Mouse (Mus musculus) lung, postnatal 0 days (tissue): ENCODE data around the gene Gab1.

ENCODE experiments used
- CTCF ChIP-seq: IDR thresholded peaks from 2 replicates; pipeline ENCODE4 v1.5.1; 2016; ENCODE audit warnings: antibody characterized with exemption, mild to moderate bottlenecking
- EP300 ChIP-seq: IDR thresholded peaks from 2 replicates; pipeline ENCODE4 v1.6.1; 2016; ENCODE audit warnings: antibody characterized with exemption, mild to moderate bottlenecking, control low read depth

DNA sequence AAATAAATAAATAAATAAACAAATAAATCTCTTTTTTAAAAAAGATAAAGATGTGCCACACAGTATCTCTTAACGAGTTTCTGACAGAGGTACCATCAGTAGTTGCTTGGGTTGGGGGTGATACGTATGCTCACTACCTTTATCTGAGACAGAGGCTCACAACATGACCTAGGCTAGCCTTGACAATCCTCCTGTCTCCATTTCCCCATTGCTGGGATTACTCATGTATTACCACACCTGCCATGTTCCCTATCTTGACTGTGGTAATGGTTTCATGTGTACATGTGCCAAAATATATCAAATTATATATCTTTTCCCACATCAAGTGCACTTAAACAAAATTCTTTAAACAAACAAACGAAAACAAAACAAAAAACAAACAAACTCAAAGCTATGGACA lies 14.2 kb upstream of the Gab1 start:
- no peak for TF ChIP-seq CTCF
- TF ChIP-seq EP300, result no peak
